ENCODE assay signal across 22 mouse cellular contexts in the genomic region with DNA sequence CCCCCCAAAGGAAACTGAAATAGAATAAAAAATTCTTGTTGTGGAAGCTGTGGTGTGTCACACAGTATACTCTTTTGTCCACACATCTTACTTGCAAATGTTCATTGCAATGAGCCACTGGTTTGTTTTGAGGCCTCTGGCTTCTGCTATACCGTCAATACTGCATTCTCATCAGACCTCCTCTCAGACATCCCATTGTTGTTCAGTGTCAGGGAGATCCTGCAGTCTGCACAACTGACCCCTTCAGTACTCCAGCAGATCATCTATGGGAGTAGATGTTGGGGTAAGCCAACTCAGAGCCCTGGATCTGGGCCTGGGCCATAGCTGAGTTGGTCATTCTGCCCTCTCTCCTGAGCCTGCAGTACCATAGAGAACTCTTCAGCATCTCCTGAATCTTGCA.
DNase-seq lines count a peak whose midpoint lies in the region; ATAC-seq and TF ChIP-seq lines count a peak whose summit lies in the region.
"Had no signal": no experiment of that assay in that cellular context is flagged by ENCODE, and none has a peak within 500 bp of the region (broad histone marks: within the 10 kb centered on the region; RNA-seq: fewer than 3 reads in every experiment).

No protein-coding gene starts in this region.

- no peak overlapping the region for H3K9ac ChIP-seq in ES-Bruce4 (ENCODE audit: low read depth, poor library complexity, severe bottlenecking)
- H3K9ac ChIP-seq in forebrain, embryonic 14.5 days (ENCODE audit: low read length) = no peak overlapping the region
- H3K9ac ChIP-seq: embryonic facial prominence, embryonic 15.5 days; forebrain, embryonic 15.5 days; heart, embryonic 15.5 days; hindbrain, embryonic 14.5 days; intestine, embryonic 15.5 days had no signal

- DNase-seq in layer of hippocampus, adult 11-12 months (ENCODE audit: low spot score) = peak; percentile 26
- DNase-seq in layer of hippocampus, postnatal 14 days (ENCODE audit: low spot score in 2 of 2) = no peak
- DNase-seq in embryonic facial prominence, embryonic 10.5 days (ENCODE audit: low spot score) = no peak
- DNase-seq in telencephalon, adult 2 months (ENCODE audit: low read depth, low spot score) = peak; percentile 75
- no peak for DNase-seq in cerebellum, postnatal 25 days
- no peak for DNase-seq in forebrain, embryonic 14.5 days (ENCODE audit: low spot score)
- DNase-seq: adrenal gland, postnatal 10 days; cerebellum, adult 11-12 months; cerebellum, adult 9-10 months; cerebellum, postnatal 36 days; gastrocnemius, postnatal 25 days; heart, postnatal 14 days had no signal

- peaks cover 6% of the 10 kb centered on the region for H3K4me1 ChIP-seq in ES-Bruce4 (ENCODE audit: control insufficient read depth, insufficient read depth, low read length)
- peaks cover 30% of the 10 kb centered on the region for H3K4me1 ChIP-seq in embryonic facial prominence, embryonic 10.5 days
- H3K4me1 ChIP-seq in forebrain, embryonic 14.5 days (ENCODE audit: control insufficient read depth, insufficient read depth, low read length) = no peaks in the 10 kb centered on the region

- H3K36me3 ChIP-seq in ES-Bruce4 (ENCODE audit: control insufficient read depth, insufficient read depth, low read length, poor library complexity, severe bottlenecking) = no peaks in the 10 kb centered on the region
- H3K36me3 ChIP-seq in embryonic facial prominence, embryonic 10.5 days (replicated peaks) = no peaks in the 10 kb centered on the region
- no peaks in the 10 kb centered on the region for H3K36me3 ChIP-seq in forebrain, embryonic 14.5 days (ENCODE audit: control insufficient read depth, insufficient read depth, low read length)
- H3K36me3 ChIP-seq: embryonic facial prominence, embryonic 15.5 days; forebrain, embryonic 10.5 days; forebrain, embryonic 15.5 days; heart, embryonic 15.5 days; hindbrain, embryonic 10.5 days; intestine, embryonic 15.5 days had no signal

- 62% methylated on average over 1 of the region's 1 CpGs for WGBS in embryonic facial prominence, embryonic 10.5 days
- 71% methylated on average over 1 of the region's 1 CpGs for WGBS in forebrain, embryonic 14.5 days

- peak overlapping the region; percentile 1; the same call in 1 of the 2 replicates for H3K27ac ChIP-seq in ES-Bruce4 (ENCODE audit: insufficient read depth, low read length)
- 0 out of 2 replicates have a peak overlapping the region, but pooled peaks have one; percentile 60 for H3K27ac ChIP-seq in embryonic facial prominence, embryonic 10.5 days (replicated peaks)
- H3K27ac ChIP-seq in forebrain, embryonic 14.5 days (ENCODE audit: low read depth, low read length) = no peak overlapping the region
- H3K27ac ChIP-seq: embryonic facial prominence, embryonic 15.5 days; forebrain, embryonic 10.5 days; forebrain, embryonic 15.5 days; heart, embryonic 15.5 days; hindbrain, embryonic 10.5 days; hindbrain, embryonic 14.5 days; intestine, embryonic 15.5 days had no signal

- no peaks in the 10 kb centered on the region for H3K9me3 ChIP-seq in ES-Bruce4 (replicated peaks; ENCODE audit: control insufficient read depth, insufficient read depth, low read length, poor library complexity, severe bottlenecking)
- H3K9me3 ChIP-seq in embryonic facial prominence, embryonic 10.5 days = no peaks in the 10 kb centered on the region
- no peaks in the 10 kb centered on the region for H3K9me3 ChIP-seq in forebrain, embryonic 14.5 days (replicated peaks; ENCODE audit: control insufficient read depth, low read length)
- H3K9me3 ChIP-seq: embryonic facial prominence, embryonic 15.5 days; forebrain, embryonic 10.5 days; forebrain, embryonic 15.5 days; heart, embryonic 15.5 days; hindbrain, embryonic 10.5 days; intestine, embryonic 15.5 days had no signal

- no peaks in the 10 kb centered on the region for H3K27me3 ChIP-seq in ES-Bruce4 (ENCODE audit: control insufficient read depth, insufficient read depth, low read length, poor library complexity, severe bottlenecking)
- 0 out of 2 replicates have a peak, but pooled peaks cover 3% of the 10 kb centered on the region for H3K27me3 ChIP-seq in embryonic facial prominence, embryonic 10.5 days (replicated peaks; ENCODE audit: low read depth, poor library complexity, severe bottlenecking)
- no peaks in the 10 kb centered on the region for H3K27me3 ChIP-seq in forebrain, embryonic 14.5 days (replicated peaks; ENCODE audit: control insufficient read depth, insufficient read depth, low read length)
- H3K27me3 ChIP-seq: embryonic facial prominence, embryonic 15.5 days; forebrain, embryonic 15.5 days; heart, embryonic 15.5 days; intestine, embryonic 15.5 days had no signal

- no peak for TF ChIP-seq CTCF in ES-Bruce4 (IDR thresholded peaks at IDR 0.05; ENCODE audit: low read depth, low read length)

- no peak overlapping the region for H3K4me2 ChIP-seq in forebrain, embryonic 14.5 days (ENCODE audit: low read length)
- H3K4me2 ChIP-seq: embryonic facial prominence, embryonic 15.5 days; forebrain, embryonic 15.5 days; heart, embryonic 11.5 days; heart, embryonic 15.5 days; hindbrain, embryonic 14.5 days; intestine, embryonic 15.5 days had no signal

- no peak for ATAC-seq in forebrain, embryonic 14.5 days
- ATAC-seq: forebrain, embryonic 15.5 days; intestine, embryonic 15.5 days had no signal

- no peak overlapping the region for H3K4me3 ChIP-seq in ES-Bruce4 (ENCODE audit: low read depth, low read length)
- no peak overlapping the region for H3K4me3 ChIP-seq in embryonic facial prominence, embryonic 10.5 days
- H3K4me3 ChIP-seq in forebrain, embryonic 14.5 days (ENCODE audit: low read depth, low read length) = no peak overlapping the region
- H3K4me3 ChIP-seq: embryonic facial prominence, embryonic 15.5 days; erythroblast, embryonic 14.5 days; forebrain, embryonic 10.5 days; forebrain, embryonic 15.5 days; heart, embryonic 15.5 days; hindbrain, embryonic 10.5 days; intestine, embryonic 15.5 days had no signal

- no peak for TF ChIP-seq EP300 in ES-Bruce4 (IDR thresholded peaks at IDR 0.05; ENCODE audit: insufficient read depth, low read depth, low read length)

- no peak for TF ChIP-seq POLR2A in ES-Bruce4 (IDR thresholded peaks at IDR 0.05; ENCODE audit: insufficient read depth, low read length)

Comparison
In these comparisons a context has a peak if more than half of its experiments do, and no peak if none do; other contexts are left out.
1. DNase-seq: peak in layer of hippocampus, adult 11-12 months (single experiment) and telencephalon, adult 2 months (single experiment); none in layer of hippocampus, postnatal 14 days (0 of 2), embryonic facial prominence, embryonic 10.5 days (single experiment), cerebellum, postnatal 25 days (0 of 2) and forebrain, embryonic 14.5 days (single experiment).